Comparison of ENCODE assay signal across 12 mouse cellular contexts in genomic region chr10:42071404-42072024, GRCm38 (mm10). TPM values are rescaled to one million over a fixed set of nuclear protein-coding genes. Genes with fewer than 3 reads are reported as not detected.
A peak's percentile ranks its signal among the peaks of the same experiment; 100 is the strongest.
DNase-seq lines count a peak whose midpoint lies in the region; ATAC-seq lines count a peak whose summit lies in the region.
"Had no signal": no experiment of that assay in that cellular context is flagged by ENCODE, and none has a peak within 500 bp of the region (broad histone marks: within the 10 kb centered on the region; RNA-seq: fewer than 3 reads in every experiment).

No protein-coding gene starts in this region.

- H3K9ac ChIP-seq in hindbrain, embryonic 12.5 days = no peak overlapping the region; the same call in 1 of the 2 replicates
- no peak overlapping the region for H3K9ac ChIP-seq in midbrain, embryonic 13.5 days (replicated peaks)
- no peak overlapping the region for H3K9ac ChIP-seq in kidney, embryonic 16.5 days (replicated peaks; ENCODE audit: low read length)
- H3K9ac ChIP-seq: heart, embryonic 13.5 days; kidney, embryonic 15.5 days had no signal

- 23% methylated on average over 8 of the region's 8 CpGs for WGBS in hindbrain, embryonic 12.5 days
- 7% methylated on average over 8 of the region's 8 CpGs for WGBS in midbrain, embryonic 13.5 days
- 44% methylated on average over 8 of the region's 8 CpGs for WGBS in kidney, embryonic 16.5 days

- H3K36me3 ChIP-seq in hindbrain, embryonic 12.5 days = no peaks in the 10 kb centered on the region
- no peaks in the 10 kb centered on the region for H3K36me3 ChIP-seq in midbrain, embryonic 13.5 days
- no peaks in the 10 kb centered on the region for H3K36me3 ChIP-seq in kidney, embryonic 16.5 days (ENCODE audit: insufficient read depth, low read length)
- H3K36me3 ChIP-seq: heart, embryonic 13.5 days; kidney, embryonic 15.5 days had no signal

- H3K4me2 ChIP-seq in hindbrain, embryonic 12.5 days (replicated peaks) = peak overlapping the region; percentile 31
- peak overlapping the region; percentile 20; the same call in 1 of the 2 replicates for H3K4me2 ChIP-seq in midbrain, embryonic 13.5 days (replicated peaks)
- no peak overlapping the region for H3K4me2 ChIP-seq in kidney, embryonic 16.5 days (replicated peaks; ENCODE audit: low read depth, low read length)
- H3K4me2 ChIP-seq: heart, embryonic 13.5 days; kidney, embryonic 15.5 days had no signal

- peak; percentile 72 for DNase-seq in heart, adult 11 months
- DNase-seq in heart, adult 9 months (ENCODE audit: low spot score in 2 of 2) = no peak
- DNase-seq in gastrocnemius, postnatal 36 days = no peak
- no peak for DNase-seq in kidney, adult 8-10 months
- DNase-seq: cerebellum, adult 11 months had no signal

- peaks cover 22% of the 10 kb centered on the region for H3K4me1 ChIP-seq in hindbrain, embryonic 12.5 days
- peaks cover 23% of the 10 kb centered on the region for H3K4me1 ChIP-seq in midbrain, embryonic 13.5 days (replicated peaks)
- H3K4me1 ChIP-seq in kidney, embryonic 16.5 days (ENCODE audit: insufficient read depth, low read length) = peaks cover 11% of the 10 kb centered on the region; the same call in 1 of the 2 replicates

- no peaks in the 10 kb centered on the region for H3K9me3 ChIP-seq in hindbrain, embryonic 12.5 days (replicated peaks)
- no peaks in the 10 kb centered on the region for H3K9me3 ChIP-seq in midbrain, embryonic 13.5 days
- H3K9me3 ChIP-seq in kidney, embryonic 16.5 days (ENCODE audit: low read length) = no peaks in the 10 kb centered on the region
- H3K9me3 ChIP-seq: heart, embryonic 13.5 days; kidney, embryonic 15.5 days had no signal

- peak; percentile 31; the same call in 1 of the 2 replicates for ATAC-seq in common myeloid progenitor, adult 5-6 weeks (replicated peaks; ENCODE audit: low read depth, poor library complexity, severe bottlenecking)
- ATAC-seq in hindbrain, embryonic 12.5 days (ENCODE audit: low FRiP score) = peak; percentile 91
- ATAC-seq in midbrain, embryonic 13.5 days = peak; percentile 78
- ATAC-seq in kidney, embryonic 16.5 days (ENCODE audit: low FRiP score, low TSS enrichment) = no peak

- no peak overlapping the region for H3K4me3 ChIP-seq in hindbrain, embryonic 12.5 days
- no peak overlapping the region for H3K4me3 ChIP-seq in midbrain, embryonic 13.5 days (replicated peaks)
- H3K4me3 ChIP-seq in kidney, embryonic 16.5 days (ENCODE audit: low read length) = no peak overlapping the region
- H3K4me3 ChIP-seq: erythroblast, embryonic 14.5 days; heart, embryonic 13.5 days; kidney, embryonic 15.5 days had no signal

- no peaks in the 10 kb centered on the region for H3K27me3 ChIP-seq in hindbrain, embryonic 12.5 days
- 0 out of 2 replicates have a peak, but pooled peaks cover 10% of the 10 kb centered on the region for H3K27me3 ChIP-seq in midbrain, embryonic 13.5 days
- no peaks in the 10 kb centered on the region for H3K27me3 ChIP-seq in kidney, embryonic 16.5 days (ENCODE audit: insufficient read depth, low read length)
- H3K27me3 ChIP-seq: kidney, embryonic 15.5 days had no signal

- H3K27ac ChIP-seq in hindbrain, embryonic 12.5 days = peak overlapping the region; percentile 70
- 0 out of 2 replicates have a peak overlapping the region, but pooled peaks have one; percentile 22 for H3K27ac ChIP-seq in midbrain, embryonic 13.5 days
- H3K27ac ChIP-seq in kidney, embryonic 16.5 days (ENCODE audit: low read length) = no peak overlapping the region
- H3K27ac ChIP-seq: heart, embryonic 13.5 days; kidney, embryonic 15.5 days had no signal

- intact Hi-C loops in gastrocnemius, postnatal 36 days (cut with DNase I) = loop anchor here (5.0 kb wide), 1 partner anchor 221 kb away; no protein-coding TSS in a partner anchor

RNA-seq across cellular contexts. Expression of gene Armc2, which starts 53.3 kb away (rescaled TPM):
- 0.14 and 0.29 TPM in 2 replicates for total RNA-seq in common myeloid progenitor, adult 5-6 weeks (2017)
- 4.7 and 4.8 TPM in 2 replicates for polyA plus RNA-seq in hindbrain, embryonic 12.5 days (2016; fragmentation: Nextera tagmentation; extraction: Ambion mirVana)
- 5.5 and 6.8 TPM in 2 replicates for polyA plus RNA-seq in midbrain, embryonic 13.5 days (2015; fragmentation: Nextera tagmentation; extraction: Ambion mirVana)
- under 1 TPM; 0.10 to 0.51 TPM for total RNA-seq in gastrocnemius, postnatal 36 days (2021)
- 1.4 and 1.8 TPM in 2 replicates for polyA plus RNA-seq in kidney, embryonic 16.5 days (2015; fragmentation: Nextera tagmentation; extraction: Ambion mirVana)
- polyA plus RNA-seq: erythroblast, embryonic 14.5 days had no signal
